Mouse (Mus musculus) hindbrain, embryonic 16.5 days (tissue): ENCODE data around the gene Cntn1. TPM values are rescaled to one million over a fixed set of nuclear protein-coding genes. Genes with fewer than 3 reads are reported as not detected.
A peak's percentile ranks its signal among the peaks of the same experiment; 100 is the strongest.

Source experiments
- ATAC-seq: fragments of 200-750 bp; cut with Nextera tagmentation; 2 replicates; pipeline ENCODE4 v1.8.0; 2017; ENCODE audit warnings: moderate TSS enrichment, moderate library complexity
- H3K27ac ChIP-seq: fragments of 300-500 bp; sonication (generic); 2 replicates; pipeline ENCODE4 v1.5.1; 2014; ENCODE audit warnings: low read depth, mild to moderate bottlenecking, control low read depth, low read length, moderate library complexity
- H3K27me3 ChIP-seq: fragments of 300-500 bp; sonication (generic); replicated peaks from 2 replicates; pipeline ENCODE4 v1.6.1; 2014; ENCODE audit warnings: low read length; ENCODE audit not compliant: control insufficient read depth, insufficient read depth
- H3K36me3 ChIP-seq: fragments of 300-500 bp; sonication (generic); 2 replicates; pipeline ENCODE4 v1.6.1; 2014; ENCODE audit warnings: mild to moderate bottlenecking, low read length, moderate library complexity, mixed read lengths; ENCODE audit not compliant: control insufficient read depth, insufficient read depth
- H3K4me1 ChIP-seq: fragments of 300-500 bp; sonication (generic); 2 replicates; pipeline ENCODE4 v1.6.1; 2014; ENCODE audit warnings: low read depth, low read length; ENCODE audit not compliant: control insufficient read depth, insufficient read depth
- H3K4me2 ChIP-seq: fragments of 300-500 bp; sonication (generic); 2 replicates; pipeline ENCODE4 v1.6.1; 2014; ENCODE audit warnings: mild to moderate bottlenecking, low read length, control low read depth, moderate library complexity
- H3K4me3 ChIP-seq: fragments of 300-500 bp; sonication (generic); 2 replicates; pipeline ENCODE4 v1.5.1; 2014; ENCODE audit warnings: mild to moderate bottlenecking, low read length, control low read depth, moderate library complexity
- H3K9ac ChIP-seq: fragments of 300-500 bp; sonication (generic); 2 replicates; pipeline ENCODE4 v1.6.1; 2014; ENCODE audit warnings: low read depth, mild to moderate bottlenecking, control low read depth, low read length, moderate library complexity
- H3K9me3 ChIP-seq: fragments of 300-500 bp; sonication (generic); 2 replicates; pipeline ENCODE4 v1.6.1; 2014; ENCODE audit warnings: mild to moderate bottlenecking, low read length, moderate library complexity; ENCODE audit not compliant: control insufficient read depth
- WGBS: fragments of 180-500 bp; shearing (Covaris S2); extraction: QIAGEN DNeasy Blood & Tissue Kit; methylation state at CpG from one replicate; pipeline ENCODE4 v1.1.7; 2014; 5-methylcytosine and 5-hydroxymethylcytosine counted together
- polyA plus RNA-seq: library from polyadenylated mRNA; unstranded; fragments of >200 nt; fragmentation: Nextera tagmentation; extraction: Ambion mirVana; gene quantifications from 2 replicates; pipeline ENCODE4 v1.2.1, GENCODE M21; 2015

The Cntn1 gene
- polyA plus RNA-seq, 1 experiment from 2014 or later: 110 TPM

DNA sequence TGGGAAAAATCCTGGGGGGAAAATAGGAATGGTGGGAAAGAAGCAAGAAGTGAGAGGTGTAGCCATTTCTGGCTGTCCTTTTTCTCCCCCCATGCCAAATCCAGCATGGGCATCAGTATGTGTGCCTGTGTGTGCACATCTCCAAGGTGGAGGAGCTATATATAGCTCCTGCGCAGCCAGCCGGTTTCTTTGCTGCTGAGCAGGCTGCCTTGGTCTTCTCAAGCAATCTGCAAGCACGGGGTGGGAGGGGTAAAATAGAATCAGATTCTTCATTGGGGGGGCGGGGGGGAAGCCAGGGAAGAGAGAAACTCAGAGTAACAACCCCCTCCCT is 1.1 kb downstream of the Cntn1 start:
- Histone ChIP-seq H3K27me3 (no peaks in the 10 kb centered on the region), H3K9me3 (no peaks in the 10 kb centered on the region), H3K4me2 (peak overlapping the region; percentile 75), H3K4me3 (peak overlapping the region; percentile 77), H3K27ac (peak overlapping the region; percentile 93), H3K36me3 (no peaks in the 10 kb centered on the region), H3K9ac (peak overlapping the region; percentile 82), H3K4me1 (no peaks in the 10 kb centered on the region)
- ATAC-seq: peak; percentile 73; the same call in 1 of the 2 replicates
- WGBS: 5% methylated on average over 4 of the region's 4 CpGs

GRCm38 (mm10) chr15:92057553-92057952 is 6.6 kb downstream of the Cntn1 start:
- WGBS: 84% methylated on average over 5 of the region's 5 CpGs
- H3K4me2 ChIP-seq: no peak overlapping the region
- H3K4me1 ChIP-seq: no peaks in the 10 kb centered on the region
- no peaks in the 10 kb centered on the region for H3K9me3 ChIP-seq
- H3K9ac ChIP-seq: no peak overlapping the region
- no peak overlapping the region for H3K27ac ChIP-seq
- H3K27me3 ChIP-seq: no peaks in the 10 kb centered on the region
- H3K36me3 ChIP-seq: no peaks in the 10 kb centered on the region
- no peak for ATAC-seq
- no peak overlapping the region for H3K4me3 ChIP-seq

DNA sequence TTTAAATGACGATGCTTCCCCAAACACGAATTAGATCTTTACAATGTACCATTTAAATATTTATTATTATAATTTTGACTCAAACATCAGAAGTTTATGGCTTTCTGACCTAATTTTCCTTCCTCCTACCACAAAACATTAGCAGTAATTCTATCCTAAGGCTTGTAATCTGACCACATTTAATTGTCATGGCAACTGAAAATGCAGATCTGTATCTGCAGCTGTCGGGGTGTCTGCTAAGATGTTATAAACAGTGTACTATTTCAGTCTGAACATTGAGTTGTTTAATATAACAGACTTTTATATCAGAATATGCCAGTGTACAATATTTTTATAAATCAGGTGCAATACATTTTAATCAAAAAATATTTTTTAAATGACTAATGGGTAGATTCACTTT is 10.0 kb downstream of the Cntn1 start:
- no peaks in the 10 kb centered on the region for H3K9me3 ChIP-seq
- no peaks in the 10 kb centered on the region for H3K4me1 ChIP-seq
- no peak for ATAC-seq
- no peak overlapping the region for H3K4me2 ChIP-seq
- no peaks in the 10 kb centered on the region for H3K27me3 ChIP-seq
- no peak overlapping the region for H3K27ac ChIP-seq
- no peaks in the 10 kb centered on the region for H3K36me3 ChIP-seq
- no peak overlapping the region for H3K4me3 ChIP-seq
- H3K9ac ChIP-seq: no peak overlapping the region
- 60% methylated on average over 3 of the region's 3 CpGs for WGBS

GRCm38 (mm10) chr15:92079416-92079815 is 28.5 kb downstream of the Cntn1 start:
- no peak overlapping the region for H3K9ac ChIP-seq
- no peak overlapping the region for H3K4me2 ChIP-seq
- no peak for ATAC-seq
- 58% methylated on average over 3 of the region's 3 CpGs for WGBS
- no peaks in the 10 kb centered on the region for H3K9me3 ChIP-seq
- H3K36me3 ChIP-seq: no peaks in the 10 kb centered on the region
- H3K4me1 ChIP-seq: no peaks in the 10 kb centered on the region
- H3K27me3 ChIP-seq: no peaks in the 10 kb centered on the region
- H3K27ac ChIP-seq: no peak overlapping the region
- H3K4me3 ChIP-seq: no peak overlapping the region

- no peak for ATAC-seq
- no peaks in the 10 kb centered on the region for H3K27me3 ChIP-seq
- peaks cover 4% of the 10 kb centered on the region; the same call in 1 of the 2 replicates for H3K4me1 ChIP-seq
- 16% methylated on average over 1 of the region's 1 CpGs for WGBS
- H3K4me3 ChIP-seq: no peak overlapping the region
- no peaks in the 10 kb centered on the region for H3K36me3 ChIP-seq
- no peaks in the 10 kb centered on the region for H3K9me3 ChIP-seq
- H3K9ac ChIP-seq: no peak overlapping the region
- no peak overlapping the region; the same call in 1 of the 2 replicates for H3K27ac ChIP-seq
- H3K4me2 ChIP-seq: no peak overlapping the region
Measured at GRCm38 (mm10) chr15:92085876-92086275, 34.9 kb downstream of the Cntn1 start.

DNA sequence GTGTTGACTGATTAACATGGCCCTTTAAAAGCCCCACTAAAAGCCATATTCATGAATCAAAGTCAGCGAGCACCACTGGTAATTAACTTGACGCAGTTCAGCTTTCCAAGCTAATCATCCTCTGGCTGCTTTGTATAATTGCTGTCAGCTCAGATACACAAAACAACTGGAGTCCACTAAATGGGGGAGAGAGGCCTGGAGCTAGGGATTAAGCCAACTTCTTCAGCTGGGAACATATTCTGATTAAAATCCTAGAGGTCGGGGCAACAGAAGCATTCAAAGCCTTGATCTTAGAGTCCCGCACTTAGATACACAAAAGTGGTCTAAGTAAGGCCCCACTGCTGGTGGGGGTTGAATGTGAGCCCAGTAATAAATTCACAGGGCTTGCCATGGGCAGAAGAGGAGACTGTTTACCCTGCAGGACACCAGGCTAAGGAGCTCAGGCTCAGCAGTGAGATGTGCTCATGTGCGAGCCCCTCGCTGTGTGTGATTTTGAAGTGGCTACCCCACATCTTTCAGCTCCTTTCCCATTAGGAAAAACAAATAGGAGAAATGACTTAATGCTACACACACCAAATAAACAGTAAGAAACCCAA is 36.8 kb downstream of the Cntn1 start:
- peak overlapping the region; percentile 44; the same call in 1 of the 2 replicates for H3K27ac ChIP-seq
- no peak overlapping the region for H3K9ac ChIP-seq
- no peaks in the 10 kb centered on the region for H3K36me3 ChIP-seq
- no peaks in the 10 kb centered on the region for H3K27me3 ChIP-seq
- no peaks in the 10 kb centered on the region for H3K9me3 ChIP-seq
- peaks cover 4% of the 10 kb centered on the region; the same call in 1 of the 2 replicates for H3K4me1 ChIP-seq
- ATAC-seq: peak; percentile 73
- 29% methylated on average over 6 of the region's 6 CpGs for WGBS
- H3K4me2 ChIP-seq: no peak overlapping the region
- no peak overlapping the region for H3K4me3 ChIP-seq

DNA sequence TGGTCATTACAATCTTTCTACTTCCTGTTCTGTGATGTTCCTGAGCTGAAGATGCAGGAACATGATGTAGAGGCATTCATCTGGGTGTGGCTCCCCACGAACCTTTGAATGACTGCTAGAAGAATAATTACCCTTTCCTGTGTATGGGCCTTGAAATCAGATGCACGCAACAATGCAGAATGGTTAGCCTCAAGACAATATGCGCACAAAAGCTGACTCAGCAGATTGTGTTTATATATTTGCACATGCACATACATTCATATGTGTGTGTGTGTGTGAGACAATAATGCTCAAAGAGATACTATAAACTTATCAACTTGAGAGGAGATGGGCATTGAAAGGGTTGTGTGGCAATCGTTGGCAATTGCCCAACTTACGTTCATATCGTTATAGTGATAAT is 39.8 kb downstream of the Cntn1 start:
- H3K4me2 ChIP-seq: no peak overlapping the region
- ATAC-seq: no peak
- no peak overlapping the region for H3K27ac ChIP-seq
- H3K4me1 ChIP-seq: peaks cover 4% of the 10 kb centered on the region; the same call in 1 of the 2 replicates
- H3K36me3 ChIP-seq: no peaks in the 10 kb centered on the region
- no peaks in the 10 kb centered on the region for H3K9me3 ChIP-seq
- no peak overlapping the region for H3K4me3 ChIP-seq
- H3K27me3 ChIP-seq: no peaks in the 10 kb centered on the region
- 83% methylated on average over 6 of the region's 6 CpGs for WGBS
- H3K9ac ChIP-seq: no peak overlapping the region

GRCm38 (mm10) chr15:92092041-92092440 is 41.1 kb downstream of the Cntn1 start:
- Histone ChIP-seq H3K27me3 (no peaks in the 10 kb centered on the region), H3K9me3 (no peaks in the 10 kb centered on the region), H3K4me3 (no peak overlapping the region), H3K9ac (no peak overlapping the region), H3K27ac (no peak overlapping the region), H3K36me3 (no peaks in the 10 kb centered on the region), H3K4me2 (no peak overlapping the region), H3K4me1 (peaks cover 4% of the 10 kb centered on the region; the same call in 1 of the 2 replicates)
- ATAC-seq: no peak
- 71% methylated on average over 3 of the region's 3 CpGs for WGBS

DNA sequence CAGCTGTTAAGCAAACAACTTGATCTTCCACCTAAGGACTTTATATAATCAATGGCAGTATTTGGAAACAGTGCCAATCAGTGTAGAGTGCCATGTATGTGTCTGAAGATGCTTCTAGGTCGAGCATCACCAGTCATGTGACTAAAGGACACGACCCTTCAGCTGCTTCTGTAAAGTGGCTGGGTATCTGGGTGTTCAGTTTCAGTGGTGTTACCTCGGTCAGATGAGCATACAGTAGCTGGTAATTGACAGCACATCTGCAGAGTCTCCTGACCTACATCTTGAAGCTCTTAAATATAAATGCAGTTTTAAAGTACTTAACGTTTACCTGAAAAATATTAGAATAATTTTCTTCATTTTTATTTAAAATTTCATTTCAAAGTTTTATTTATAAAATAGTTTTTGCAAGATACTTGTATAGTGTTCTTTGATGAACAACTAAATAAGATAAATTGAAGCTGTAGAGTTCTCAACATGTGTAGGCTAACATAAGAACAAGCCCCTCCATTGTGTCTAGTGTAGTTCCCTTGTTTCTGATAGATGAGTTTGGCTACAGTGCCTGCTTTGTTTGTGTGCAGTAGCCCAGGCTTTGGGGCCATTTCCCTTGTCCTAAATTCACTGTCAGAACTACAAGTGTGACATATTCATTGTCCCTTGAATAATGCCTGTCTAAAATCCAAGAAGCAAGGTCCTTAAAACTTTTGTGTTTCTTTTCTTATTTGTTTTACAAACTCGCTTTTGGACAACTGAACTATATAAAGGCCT is 48.6 kb downstream of the Cntn1 start:
- WGBS: 48% methylated on average over 5 of the region's 5 CpGs
- H3K9ac ChIP-seq: no peak overlapping the region

More for the DNA sequence above, 48.6 kb downstream of the Cntn1 start:
- no peak overlapping the region for H3K27ac ChIP-seq
- H3K4me3 ChIP-seq: no peak overlapping the region
- H3K9me3 ChIP-seq: no peaks in the 10 kb centered on the region
- no peaks in the 10 kb centered on the region for H3K4me1 ChIP-seq
- ATAC-seq: no peak
- no peaks in the 10 kb centered on the region for H3K27me3 ChIP-seq
- no peak overlapping the region for H3K4me2 ChIP-seq
- H3K36me3 ChIP-seq: no peaks in the 10 kb centered on the region
